Mouse (Mus musculus): ENCODE data around the gene Crkl.

DNA sequence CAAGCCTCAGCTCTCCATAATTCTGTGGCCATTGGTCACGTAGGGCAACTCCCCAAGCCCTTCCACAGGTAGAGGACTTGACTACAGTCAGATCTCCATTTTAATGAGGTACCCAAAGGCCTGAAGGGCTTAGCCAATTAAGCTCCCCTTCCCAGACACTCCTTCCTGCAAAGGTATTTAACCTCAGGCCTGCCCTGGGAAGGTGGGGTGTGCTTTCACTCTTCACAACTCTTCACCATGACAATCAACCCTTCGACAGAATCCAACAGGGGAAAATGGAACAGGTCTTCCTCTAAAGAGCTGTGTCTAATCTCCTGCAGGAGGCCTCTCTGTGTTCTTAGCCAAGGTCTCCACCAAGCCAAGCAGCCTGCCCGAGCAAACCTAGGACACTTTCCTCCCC lies 28.8 kb upstream of the Crkl start:
- TF ChIP-seq CTCF (IDR thresholded peaks at IDR 0.05; ENCODE audit: insufficient read depth, low read length) = no peak
- TF ChIP-seq POLR2A (IDR thresholded peaks at IDR 0.05; ENCODE audit: borderline replicate concordance, extremely low read depth, low read depth, low read length) = no peak
